Mouse (Mus musculus): ENCODE data around the gene Gm49318.
"Not testable (repeated sequence)": the region's sequence is repeated elsewhere in the genome, so short reads cannot be mapped to it uniquely, and the experiment has no call there.

The Gm49318 gene

GRCm38 (mm10) chr9:22070791-22071573 lies at the start of gene Gm49318, which contains the start of gene Zfp653:
TSS of gene Gm49318 (minus strand) at chr9:22071259.
TSS of gene Zfp653 (minus strand) at chr9:22071376.
- peak; percentile 89 to 94 for DNase-seq (ENCODE audit: low spot score in 2 of 2)

- no peak for DNase-seq (ENCODE audit: low spot score in 2 of 2)
Measured at GRCm38 (mm10) chr9:22119543-22119942, 48.5 kb upstream of the Gm49318 start.

- peak in 1 of 2 experiments; percentile 57 for DNase-seq (ENCODE audit: low spot score in 2 of 2)
Measured at GRCm38 (mm10) chr9:22117754-22118456, 46.8 kb upstream of the Gm49318 start.

GRCm38 (mm10) chr9:22116740-22117426 lies 45.8 kb upstream of the Gm49318 start, which contains the start of gene Elof1:
TSS of gene Elof1 (minus strand) at chr9:22117172.
- peak; percentile 85 to 89 for DNase-seq (ENCODE audit: low spot score in 2 of 2)

DNA sequence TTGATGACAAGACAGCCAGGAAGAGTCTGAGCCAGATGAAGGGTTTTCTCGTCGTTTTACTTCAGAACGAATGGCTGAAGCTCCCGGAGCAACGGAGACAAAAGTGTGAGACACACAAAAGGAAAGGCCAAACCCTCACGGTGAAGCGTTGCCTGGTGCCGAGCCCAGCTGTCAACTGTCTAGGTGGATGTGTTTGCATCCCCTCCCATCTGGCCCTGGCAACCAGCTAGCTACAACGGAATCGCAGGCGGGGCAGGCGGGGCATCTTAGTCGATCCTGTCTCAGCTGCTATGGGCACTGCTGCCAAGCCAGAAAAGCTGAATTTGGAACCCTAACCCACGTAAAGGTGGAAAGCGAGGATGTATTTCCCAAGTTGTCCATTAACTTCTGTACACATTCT lies 45.0 kb upstream of the Gm49318 start:
- no peak for DNase-seq (ENCODE audit: low spot score in 2 of 2)

DNA sequence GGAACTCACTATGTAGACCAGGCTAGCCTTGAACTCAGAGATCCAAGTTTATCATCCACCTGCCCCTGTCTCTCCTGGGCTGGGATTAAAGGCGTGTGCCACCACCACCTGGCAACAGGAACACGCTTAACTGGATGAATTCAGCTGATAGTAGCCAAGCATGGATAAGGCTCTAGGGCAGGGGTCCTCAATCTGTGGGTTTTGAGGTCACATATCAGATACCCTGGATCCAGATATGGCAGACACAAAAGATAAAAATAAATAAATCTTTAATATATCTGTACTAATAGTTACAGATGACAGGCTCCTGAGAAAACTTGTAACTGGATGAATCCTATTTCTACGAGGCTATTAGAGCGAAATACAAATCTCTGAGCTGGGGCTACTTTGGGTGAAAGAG lies 44.6 kb upstream of the Gm49318 start:
- DNase-seq (ENCODE audit: low spot score in 2 of 2), result no peak

GRCm38 (mm10) chr9:22108194-22108593 lies 37.1 kb upstream of the Gm49318 start:
- DNase-seq (ENCODE audit: low spot score in 2 of 2), result no peak

- no peak for DNase-seq (ENCODE audit: low spot score in 2 of 2)
Measured at GRCm38 (mm10) chr9:22099922-22100321, 28.9 kb upstream of the Gm49318 start.

DNA sequence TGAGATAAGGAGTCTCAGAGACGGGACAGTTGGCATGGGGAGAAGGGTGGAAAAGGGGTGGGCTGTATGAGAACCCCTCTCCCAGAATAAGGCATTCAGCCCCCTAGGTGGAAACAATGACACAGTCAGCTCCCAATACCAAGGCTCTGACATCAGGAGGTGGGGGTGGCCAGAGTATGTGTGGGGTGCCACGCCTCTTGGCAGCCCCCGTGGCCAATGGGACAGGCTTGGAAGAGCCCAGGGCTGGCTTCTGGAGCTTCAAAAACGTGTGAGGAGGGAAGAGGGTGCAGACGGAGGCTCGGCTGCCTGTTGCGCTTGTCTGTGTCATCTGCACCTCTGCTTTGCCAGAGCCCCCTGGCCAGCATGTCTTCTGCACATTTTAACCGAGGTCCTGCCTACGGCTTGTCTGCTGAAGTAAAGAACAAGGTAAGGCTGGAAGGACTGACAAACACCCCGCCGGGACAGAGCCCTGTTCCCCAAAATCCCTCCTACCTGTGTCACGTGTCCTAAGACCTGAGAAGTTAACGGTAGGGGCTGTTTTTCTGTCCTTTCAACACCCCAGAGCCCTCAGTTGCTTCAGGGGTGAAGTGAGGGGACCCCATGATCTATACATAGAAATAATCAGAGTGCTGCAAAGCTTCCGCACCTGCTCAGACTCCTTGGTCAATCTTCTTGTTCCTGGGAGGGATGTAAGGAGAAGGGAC lies 28.1 kb upstream of the Gm49318 start, which contains the start of gene Cnn1:
TSS of gene Cnn1 (plus strand) at position 224 of the 704 bp plus-strand sequence.
- DNase-seq (ENCODE audit: low spot score in 2 of 2), result no peak

DNA sequence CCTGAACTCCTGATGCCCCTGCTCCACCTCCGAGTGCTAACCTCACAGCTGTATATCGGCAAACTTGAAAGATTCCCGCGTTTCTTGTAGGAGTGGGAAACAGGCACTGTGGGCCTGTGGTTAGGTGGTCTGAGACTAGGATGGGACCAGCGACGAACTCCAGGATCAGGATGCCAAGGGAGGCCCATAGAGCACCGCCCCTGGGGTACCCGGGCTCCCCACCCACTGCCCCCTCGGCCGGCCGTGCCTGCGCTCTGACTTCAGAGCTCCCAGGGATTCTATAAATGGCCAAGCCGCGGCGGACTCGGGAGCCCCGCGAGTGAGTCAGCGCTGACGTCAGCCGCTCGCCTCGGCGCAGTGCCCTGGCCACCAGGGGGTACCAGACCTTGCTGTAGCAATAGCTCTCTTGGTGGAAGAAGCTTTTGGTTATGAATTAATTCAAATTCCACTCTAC lies 24.8 kb upstream of the Gm49318 start:
- peak; percentile 72 to 84 for DNase-seq (ENCODE audit: low spot score in 2 of 2)

- no peak for DNase-seq (ENCODE audit: low spot score in 2 of 2)
Measured at GRCm38 (mm10) chr9:22092746-22093145, 21.7 kb upstream of the Gm49318 start.

DNA sequence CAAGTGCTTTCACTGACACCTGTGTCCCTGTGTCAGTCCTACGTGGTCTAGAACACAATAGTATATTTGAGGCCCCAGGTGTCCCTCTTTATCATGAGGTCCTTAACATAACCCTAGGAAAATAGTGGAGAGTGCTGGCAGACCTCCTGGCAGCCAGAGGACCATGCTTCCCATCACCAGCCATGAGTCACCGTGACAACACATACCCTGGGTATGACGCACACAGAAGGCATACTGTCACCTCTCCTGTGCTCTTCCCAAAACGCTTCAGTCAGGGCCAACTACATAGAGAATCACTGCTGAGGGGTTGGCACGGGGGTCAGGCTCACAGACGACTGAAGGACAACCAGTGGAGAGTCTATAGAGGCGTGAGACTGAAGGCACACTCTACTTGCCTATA lies 18.9 kb upstream of the Gm49318 start:
- DNase-seq (ENCODE audit: low spot score in 2 of 2), result no peak

DNA sequence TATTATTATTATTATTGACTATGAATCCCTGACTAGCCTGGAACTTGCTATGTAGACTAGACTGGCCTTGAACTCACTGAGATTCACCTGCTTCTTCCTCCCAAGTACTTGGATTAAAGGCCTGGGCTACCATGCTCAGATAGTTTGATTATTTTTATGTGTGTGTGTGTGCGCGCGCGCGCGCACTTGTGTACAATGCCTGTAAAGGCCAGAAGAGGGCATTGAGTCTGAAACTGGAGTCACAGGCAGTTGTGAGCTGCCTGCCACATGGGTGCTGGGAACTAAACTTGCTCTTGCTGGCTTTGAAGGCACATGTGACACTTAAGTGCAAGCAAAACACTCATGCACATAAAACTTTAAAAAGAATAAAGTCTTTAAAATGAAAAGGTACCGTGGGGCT lies 18.2 kb upstream of the Gm49318 start:
- no peak for DNase-seq (ENCODE audit: low spot score in 2 of 2)

DNA sequence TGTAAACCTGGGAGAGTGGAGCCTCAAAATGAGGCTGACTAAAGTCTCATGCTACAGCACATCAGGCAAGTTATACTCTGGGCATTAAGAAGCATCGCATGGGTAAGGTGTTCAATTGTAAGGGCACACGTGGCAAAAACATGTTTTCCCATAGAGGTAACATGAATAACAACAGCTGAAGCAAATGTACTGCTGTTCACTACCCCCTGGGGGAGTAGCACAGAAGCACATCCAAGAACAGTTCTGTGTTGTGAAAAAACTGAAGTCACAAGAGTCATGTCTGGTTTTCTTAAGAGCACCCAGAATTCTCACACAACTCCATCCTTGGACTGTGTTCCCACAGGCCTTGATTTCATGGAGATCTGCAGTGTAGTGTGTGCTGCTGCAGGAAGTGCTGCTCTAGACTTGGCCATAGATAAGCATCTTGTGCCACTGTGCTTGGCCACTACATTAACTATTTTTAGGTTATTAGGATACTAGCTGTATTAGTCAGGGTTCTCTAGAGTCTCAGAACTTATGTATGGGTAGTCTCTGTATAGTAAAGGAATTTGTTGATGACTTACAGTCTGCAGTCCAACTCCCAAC lies 16.1 kb upstream of the Gm49318 start:
- no peak for DNase-seq (ENCODE audit: low spot score in 2 of 2)

- DNase-seq (ENCODE audit: low spot score in 2 of 2), result no peak
Measured at GRCm38 (mm10) chr9:22086012-22086411, 15.0 kb upstream of the Gm49318 start.

DNA sequence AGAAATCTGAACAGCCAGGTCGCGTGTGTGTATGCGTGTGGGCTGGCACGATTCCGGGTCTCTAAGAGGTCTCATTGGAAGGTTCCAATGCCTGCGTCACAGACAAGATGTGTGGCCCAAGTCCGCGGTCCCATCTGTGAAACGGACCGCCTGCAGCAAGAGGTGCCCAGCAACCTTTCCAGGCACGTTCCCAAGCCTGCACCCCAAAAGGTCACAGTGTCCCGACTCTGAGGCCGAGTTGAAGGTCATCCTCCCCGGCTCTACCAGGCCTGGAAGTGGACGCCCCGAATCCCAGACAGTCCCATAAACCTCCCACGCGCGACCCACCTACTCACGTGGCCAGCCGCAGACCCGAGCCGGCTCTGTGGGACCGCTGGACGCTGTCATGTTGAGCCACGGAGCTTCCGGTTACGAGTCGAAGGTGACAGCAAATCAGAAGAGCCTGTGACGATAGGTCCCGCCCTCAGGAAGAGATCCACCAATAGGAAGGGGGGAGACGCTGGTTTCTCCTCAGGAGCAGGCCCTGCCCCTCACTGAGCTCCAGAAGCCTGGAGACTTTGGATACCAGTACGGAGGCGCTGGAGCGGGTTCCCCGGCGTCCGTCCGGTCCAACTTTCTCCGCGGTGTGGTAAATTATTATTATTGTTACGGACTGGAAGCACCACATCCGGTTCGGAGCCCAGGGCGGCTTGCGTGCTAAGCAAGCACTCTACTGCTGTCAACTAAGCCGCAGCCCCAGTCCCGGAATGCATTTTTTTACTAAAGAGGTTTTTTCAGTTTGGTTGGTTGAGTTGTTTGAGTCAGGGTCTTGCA lies 14.2 kb upstream of the Gm49318 start, which contains the start of gene Ecsit:
TSS of gene Ecsit (minus strand) at position 417 of the 813 bp plus-strand sequence.
- peak; percentile 82 to 84 for DNase-seq (ENCODE audit: low spot score in 2 of 2)

- DNase-seq (ENCODE audit: low spot score in 2 of 2), result no peak
Measured at GRCm38 (mm10) chr9:22084667-22085021, 13.6 kb upstream of the Gm49318 start.

- DNase-seq (ENCODE audit: low spot score in 2 of 2), result no peak
Measured at GRCm38 (mm10) chr9:22076223-22076622, 5.2 kb upstream of the Gm49318 start.

DNA sequence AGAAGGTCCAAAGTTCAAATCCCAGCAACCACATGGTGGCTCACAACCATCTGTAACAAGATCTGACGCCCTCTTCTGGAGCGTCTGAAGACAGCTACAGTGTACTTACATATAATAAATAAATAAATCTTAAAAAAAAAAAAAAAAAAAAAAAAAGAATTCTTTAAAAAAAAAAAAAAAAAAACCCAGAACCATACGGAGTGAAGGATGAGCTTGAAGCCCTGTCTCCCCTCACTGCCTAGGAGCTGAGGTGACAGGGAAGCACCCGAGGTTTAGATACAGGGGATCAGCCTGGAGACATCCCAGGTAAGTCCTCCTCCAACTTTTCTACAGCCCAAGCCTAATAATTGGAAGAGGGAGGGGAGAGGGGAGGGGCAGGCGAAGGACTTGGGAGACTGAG lies 4.7 kb upstream of the Gm49318 start:
- not testable (repeated sequence) for DNase-seq (ENCODE audit: low spot score in 2 of 2)

DNA sequence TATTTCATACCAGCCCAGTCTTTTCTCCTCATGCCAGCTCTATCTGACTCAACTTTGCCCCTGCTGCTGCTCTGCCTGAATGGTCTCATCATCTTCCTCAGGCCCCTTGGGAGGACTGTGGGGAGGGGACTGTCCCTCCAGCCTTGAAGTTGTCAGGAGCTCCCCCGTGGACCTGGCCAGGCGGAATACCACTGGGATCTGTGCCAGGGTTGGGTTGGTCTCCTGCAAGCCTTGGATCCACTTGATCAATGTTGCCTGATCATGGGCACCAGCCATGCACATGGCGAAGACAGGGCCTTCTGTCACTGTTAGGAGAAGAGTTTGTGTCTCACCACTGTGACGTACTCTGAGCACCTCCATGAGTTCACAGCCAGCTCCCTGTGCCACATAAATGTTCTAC lies 1.2 kb upstream of the Gm49318 start:
- no peak for DNase-seq (ENCODE audit: low spot score in 2 of 2)
